Mouse (Mus musculus) embryonic facial prominence, embryonic 13.5 days (tissue): ENCODE measurements around the gene Nos1ap. TPM values are rescaled to one million over a fixed set of nuclear protein-coding genes. Genes with fewer than 3 reads are reported as not detected.

Experiments used
- ATAC-seq: fragments of 200-750 bp; cut with Nextera tagmentation; 2 replicates; pipeline ENCODE4 v1.8.0; 2017; ENCODE audit warnings: low read depth; ENCODE audit not compliant: insufficient number of reproducible peaks, insufficient read depth, low FRiP score, low TSS enrichment
- H3K27ac ChIP-seq: fragments of 300-500 bp; sonication (generic); 2 replicates; pipeline ENCODE4 v1.5.1; 2015; ENCODE audit warnings: moderate library complexity, mild to moderate bottlenecking, inconsistent platforms
- H3K27me3 ChIP-seq: fragments of 300-500 bp; sonication (generic); 2 replicates; pipeline ENCODE4 v1.6.1; 2015; ENCODE audit warnings: mild to moderate bottlenecking, inconsistent platforms
- H3K36me3 ChIP-seq: fragments of 300-500 bp; sonication (generic); 2 replicates; pipeline ENCODE4 v1.6.1; 2015; ENCODE audit warnings: mild to moderate bottlenecking, inconsistent platforms
- H3K4me1 ChIP-seq: fragments of 300-500 bp; sonication (generic); 2 replicates; pipeline ENCODE4 v1.6.1; 2015; ENCODE audit warnings: inconsistent platforms
- H3K4me2 ChIP-seq: fragments of 300-500 bp; sonication (generic); 2 replicates; pipeline ENCODE4 v1.6.1; 2015; ENCODE audit warnings: moderate library complexity, mild to moderate bottlenecking, inconsistent platforms
- H3K4me3 ChIP-seq: fragments of 300-500 bp; sonication (generic); 2 replicates; pipeline ENCODE4 v1.5.1; 2015; ENCODE audit warnings: mild to moderate bottlenecking, inconsistent platforms
- H3K9ac ChIP-seq: fragments of 300-500 bp; sonication (generic); 2 replicates; pipeline ENCODE4 v1.6.1; 2015; ENCODE audit warnings: mild to moderate bottlenecking, inconsistent platforms
- H3K9me3 ChIP-seq: fragments of 300-500 bp; sonication (generic); 2 replicates; pipeline ENCODE4 v1.6.1; 2016; ENCODE audit warnings: inconsistent platforms
- WGBS: fragments of 180-500 bp; shearing (Covaris S2); methylation state at CpG from one replicate; pipeline ENCODE4 v1.1.7; 2015; ENCODE audit warnings: mixed read lengths; 5-methylcytosine and 5-hydroxymethylcytosine counted together
- polyA plus RNA-seq: library from polyadenylated mRNA; unstranded; fragments of >200 nt; fragmentation: Nextera tagmentation; extraction: Ambion mirVana; gene quantifications from 2 replicates; pipeline ENCODE4 v1.2.1, GENCODE M21; 2015

Gene Nos1ap
- polyA plus RNA-seq, 1 experiment from 2014 or later = 6.2 TPM

DNA sequence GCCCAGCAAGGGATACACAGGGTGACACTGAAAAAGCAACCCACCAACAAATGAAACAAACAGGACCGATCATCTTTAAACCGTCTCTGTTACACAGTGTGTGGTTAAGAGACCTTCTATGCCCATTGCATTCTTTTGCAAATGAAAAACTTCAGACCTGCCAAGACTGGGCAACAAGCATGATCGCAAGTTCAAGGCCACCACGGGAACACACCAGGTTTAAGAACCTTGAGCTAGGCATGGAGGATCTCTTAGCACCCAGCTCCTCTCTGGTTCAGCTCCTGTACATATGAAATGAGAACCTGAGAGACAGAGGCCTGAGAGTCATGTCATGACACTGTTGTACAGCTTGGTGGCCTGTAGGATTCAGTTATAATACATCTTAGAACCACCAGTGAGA is 190.8 kb downstream of the Nos1ap start:
- H3K27ac ChIP-seq = no peak overlapping the region
- no peaks in the 10 kb centered on the region for H3K36me3 ChIP-seq
- no peaks in the 10 kb centered on the region for H3K9me3 ChIP-seq
- ATAC-seq = no peak
- no peak overlapping the region for H3K4me3 ChIP-seq
- no peaks in the 10 kb centered on the region for H3K27me3 ChIP-seq
- no peak overlapping the region for H3K9ac ChIP-seq
- H3K4me2 ChIP-seq = no peak overlapping the region
- no peaks in the 10 kb centered on the region for H3K4me1 ChIP-seq
- 92% methylated on average over 4 of the region's 4 CpGs for WGBS

DNA sequence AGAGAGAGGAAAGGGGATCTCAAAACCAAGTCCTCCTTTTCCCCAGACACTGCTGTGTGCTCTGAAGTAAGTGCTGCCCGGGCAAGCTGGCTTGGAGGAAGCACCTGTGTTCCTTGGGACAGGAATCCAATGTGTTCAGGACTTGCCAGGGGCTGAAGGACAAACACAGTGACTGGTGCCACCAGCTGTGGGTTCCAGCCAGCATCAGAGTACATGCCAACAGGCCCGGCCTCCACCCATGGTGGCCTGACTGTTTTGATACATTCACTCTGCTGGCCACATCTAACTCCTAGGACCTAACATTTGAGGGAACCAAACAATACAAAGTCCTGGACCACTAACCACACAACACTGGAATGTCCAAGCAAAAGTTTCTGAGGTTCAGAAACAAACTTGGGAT is 194.6 kb downstream of the Nos1ap start:
- H3K9me3 ChIP-seq = no peaks in the 10 kb centered on the region
- H3K4me3 ChIP-seq = no peak overlapping the region
- no peaks in the 10 kb centered on the region for H3K36me3 ChIP-seq
- H3K27ac ChIP-seq = no peak overlapping the region
- H3K4me1 ChIP-seq = peaks cover 4% of the 10 kb centered on the region; the same call in 1 of the 2 replicates
- H3K4me2 ChIP-seq = no peak overlapping the region
- H3K27me3 ChIP-seq = no peaks in the 10 kb centered on the region
- ATAC-seq = no peak
- H3K9ac ChIP-seq = no peak overlapping the region
- 73% methylated on average over 2 of the region's 2 CpGs for WGBS

DNA sequence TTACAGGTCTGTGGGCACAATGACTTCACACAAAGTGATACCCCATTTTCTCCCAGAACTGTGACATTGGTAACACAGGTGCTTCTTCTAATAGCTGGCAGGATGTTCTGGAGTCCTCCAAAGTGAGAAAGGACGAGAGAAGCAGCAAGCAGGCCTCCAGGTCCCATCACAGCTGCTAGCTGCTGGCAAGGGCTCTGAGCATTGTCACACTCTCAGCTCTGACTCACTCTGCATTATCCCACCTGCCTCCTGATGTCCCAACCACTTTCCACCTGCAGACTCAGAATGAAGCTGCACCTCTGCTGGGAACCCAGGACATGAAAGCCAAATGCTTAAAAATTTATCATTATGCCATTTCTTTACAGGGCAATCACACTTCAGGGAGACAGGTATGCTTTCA is 195.0 kb downstream of the Nos1ap start:
- no peak overlapping the region for H3K4me2 ChIP-seq
- WGBS = 44% methylated on average over 1 of the region's 1 CpGs
- H3K4me1 ChIP-seq = peaks cover 4% of the 10 kb centered on the region; the same call in 1 of the 2 replicates
- no peaks in the 10 kb centered on the region for H3K27me3 ChIP-seq
- no peak overlapping the region for H3K4me3 ChIP-seq
- no peak for ATAC-seq
- H3K27ac ChIP-seq = no peak overlapping the region
- H3K36me3 ChIP-seq = no peaks in the 10 kb centered on the region
- H3K9ac ChIP-seq = no peak overlapping the region
- H3K9me3 ChIP-seq = no peaks in the 10 kb centered on the region

DNA sequence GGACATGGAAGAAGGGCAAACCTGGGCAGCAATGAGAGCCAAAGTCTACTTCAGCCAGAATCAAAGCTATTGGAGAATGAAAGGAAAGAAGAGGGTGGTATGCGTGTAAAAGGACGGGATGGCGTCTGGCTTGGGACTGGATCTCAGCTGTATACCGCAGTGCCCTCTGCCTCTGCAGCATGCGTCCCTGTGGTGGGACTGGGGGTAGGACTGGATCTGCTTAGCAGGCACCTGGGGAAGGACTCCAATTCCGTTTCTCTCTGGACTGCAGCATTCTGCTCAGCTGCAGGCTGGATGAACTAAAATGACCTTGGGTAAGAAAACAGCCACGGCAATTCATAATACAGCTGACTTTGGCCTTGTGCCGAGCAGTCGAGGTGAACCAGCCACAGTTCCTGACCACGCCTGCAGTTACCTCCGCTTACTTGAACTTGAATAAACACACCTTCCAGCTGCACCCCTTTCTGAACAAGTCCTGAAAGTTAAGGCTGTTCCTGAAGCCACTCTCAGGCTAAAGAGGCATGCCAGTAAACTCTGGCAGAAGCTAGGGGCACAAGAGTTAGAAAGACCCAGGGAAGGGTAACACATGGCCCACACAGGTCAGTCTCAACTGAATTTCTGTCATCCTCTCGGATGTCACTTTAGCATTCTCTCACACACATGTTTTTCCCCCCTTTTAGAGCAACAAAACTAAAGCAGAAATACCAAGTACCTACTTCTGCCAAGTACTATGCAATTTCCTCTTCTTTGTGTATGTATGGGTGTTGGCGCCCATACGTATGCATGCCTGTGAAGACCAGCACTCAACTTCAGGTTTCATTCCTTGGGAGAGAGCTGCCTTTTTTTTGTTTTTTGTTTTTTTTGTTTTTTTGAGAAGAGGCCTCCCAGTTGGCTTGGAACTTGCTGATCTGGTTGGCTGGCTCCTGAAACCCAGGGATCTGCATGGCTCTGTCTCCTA is 196.6 kb downstream of the Nos1ap start:
- Histone ChIP-seq H3K27me3 (no peaks in the 10 kb centered on the region), H3K36me3 (no peaks in the 10 kb centered on the region), H3K4me3 (no peak overlapping the region), H3K4me1 (peaks cover 4% of the 10 kb centered on the region; the same call in 1 of the 2 replicates), H3K4me2 (no peak overlapping the region), H3K27ac (no peak overlapping the region), H3K9ac (no peak overlapping the region), H3K9me3 (no peaks in the 10 kb centered on the region)
- 82% methylated on average over 14 of the region's 14 CpGs for WGBS
- ATAC-seq = peak; percentile 20; the same call in 1 of the 2 replicates

DNA sequence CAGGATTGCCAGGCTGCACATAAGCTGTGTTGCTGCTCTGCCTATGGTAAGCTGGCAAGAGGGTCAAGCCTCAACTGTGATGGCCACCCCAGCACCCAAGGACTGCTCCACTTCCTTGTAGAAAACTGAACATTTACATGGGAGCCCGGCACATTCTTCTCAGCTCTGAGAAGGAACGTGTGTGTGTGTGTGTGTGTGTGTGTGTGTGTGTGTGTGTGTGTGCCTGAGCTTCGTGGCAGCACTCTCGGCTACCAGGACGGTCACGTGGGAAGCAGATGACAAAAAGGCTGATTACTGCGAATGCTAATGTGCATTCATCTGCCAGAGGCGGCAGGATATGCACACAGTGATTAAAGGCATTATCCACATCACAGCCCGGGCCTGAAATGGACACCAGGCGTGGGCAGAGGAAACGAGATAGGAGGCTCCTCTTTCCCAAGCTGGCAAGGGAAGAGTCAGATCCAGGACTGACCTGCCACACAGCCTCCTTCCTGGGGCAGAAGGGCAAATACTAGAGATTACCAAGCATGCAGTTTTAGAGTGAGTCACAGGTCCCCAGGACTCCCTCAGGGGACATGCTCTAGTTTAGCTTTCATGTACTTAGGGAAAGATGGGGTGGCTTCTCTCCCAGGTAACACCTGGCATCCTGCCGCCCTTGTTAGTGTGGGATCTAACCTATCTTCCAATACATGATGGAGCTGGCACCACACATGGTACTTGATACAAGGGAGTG is 202.3 kb downstream of the Nos1ap start:
- Histone ChIP-seq H3K36me3 (no peaks in the 10 kb centered on the region), H3K4me3 (no peak overlapping the region), H3K9ac (no peak overlapping the region), H3K9me3 (no peaks in the 10 kb centered on the region), H3K27me3 (no peaks in the 10 kb centered on the region), H3K27ac (no peak overlapping the region), H3K4me2 (no peak overlapping the region), H3K4me1 (peaks cover 4% of the 10 kb centered on the region; the same call in 1 of the 2 replicates)
- WGBS = 47% methylated on average over 12 of the region's 12 CpGs
- no peak for ATAC-seq

DNA sequence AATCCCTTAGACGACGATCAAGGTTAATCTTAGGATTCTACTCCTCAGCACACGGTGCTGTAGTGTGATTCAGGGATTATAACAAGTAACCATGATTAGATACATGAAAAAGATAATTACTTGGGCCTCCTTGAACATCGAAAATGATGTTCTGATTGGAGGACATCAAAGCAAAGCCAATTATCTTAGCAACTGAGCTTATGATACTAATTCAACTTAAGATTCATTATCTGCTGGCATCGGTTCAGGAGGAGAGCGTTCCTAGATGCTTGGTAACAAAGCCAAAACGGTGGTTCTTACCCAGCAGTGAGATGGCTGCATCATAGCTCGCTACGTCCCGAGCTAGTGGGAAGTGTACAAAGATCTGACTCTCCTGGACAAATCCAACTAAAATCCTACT is 204.2 kb downstream of the Nos1ap start:
- Histone ChIP-seq H3K27ac (no peak overlapping the region), H3K9ac (no peak overlapping the region), H3K4me3 (no peak overlapping the region), H3K36me3 (no peaks in the 10 kb centered on the region), H3K4me1 (peaks cover 6% of the 10 kb centered on the region; the same call in 1 of the 2 replicates), H3K27me3 (no peaks in the 10 kb centered on the region), H3K4me2 (no peak overlapping the region), H3K9me3 (no peaks in the 10 kb centered on the region)
- no peak for ATAC-seq
- 79% methylated on average over 10 of the region's 10 CpGs for WGBS

DNA sequence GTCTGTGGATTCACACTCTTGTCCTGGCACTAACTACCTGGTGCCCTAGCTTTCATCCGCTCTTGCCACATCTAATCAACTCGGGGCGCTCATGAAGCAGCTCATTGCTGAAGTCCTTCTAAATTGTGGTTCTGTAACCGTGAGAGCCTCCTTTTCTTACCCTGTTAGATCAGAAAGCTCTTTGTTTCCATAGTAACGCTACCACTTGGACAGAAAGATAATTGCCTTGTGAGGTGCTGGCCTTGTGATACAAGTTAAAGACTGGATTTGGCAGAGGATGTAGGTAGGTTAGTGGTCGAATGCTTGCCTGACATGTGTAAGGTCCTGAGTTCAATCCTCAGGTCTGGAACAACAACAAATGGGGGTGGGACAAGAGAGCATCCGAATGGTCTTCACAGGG is 206.1 kb downstream of the Nos1ap start:
- WGBS = 83% methylated on average over 7 of the region's 7 CpGs
- H3K9me3 ChIP-seq = no peaks in the 10 kb centered on the region
- H3K4me2 ChIP-seq = no peak overlapping the region
- H3K27ac ChIP-seq = no peak overlapping the region
- H3K27me3 ChIP-seq = no peaks in the 10 kb centered on the region
- H3K4me3 ChIP-seq = no peak overlapping the region
- ATAC-seq = no peak
- H3K4me1 ChIP-seq = peaks cover 6% of the 10 kb centered on the region
- no peak overlapping the region for H3K9ac ChIP-seq
- no peaks in the 10 kb centered on the region for H3K36me3 ChIP-seq

DNA sequence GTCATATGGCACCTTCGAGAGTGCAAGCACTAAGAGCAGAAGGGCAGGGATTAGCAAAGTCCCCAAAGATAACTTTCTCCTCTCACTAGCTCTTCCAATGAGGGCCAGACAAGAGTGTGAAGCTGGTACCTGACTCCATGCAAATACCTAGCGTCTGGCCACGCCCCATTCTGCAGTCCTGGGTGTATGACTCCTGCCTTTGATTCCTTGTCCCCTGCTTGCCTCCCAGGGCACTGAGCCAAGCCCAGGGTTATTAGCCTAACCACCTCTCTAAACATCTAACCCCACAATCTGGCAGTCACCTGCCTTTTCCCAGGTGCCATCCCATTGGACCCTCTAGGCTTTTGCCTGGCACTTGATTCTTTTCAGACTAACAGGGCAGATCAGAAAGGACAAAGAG is 208.2 kb downstream of the Nos1ap start:
- H3K4me3 ChIP-seq = no peak overlapping the region
- no peaks in the 10 kb centered on the region for H3K27me3 ChIP-seq
- 20% methylated on average over 3 of the region's 3 CpGs for WGBS
- no peak overlapping the region for H3K4me2 ChIP-seq
- peak; percentile 66; the same call in 1 of the 2 replicates for ATAC-seq
- H3K9me3 ChIP-seq = no peaks in the 10 kb centered on the region
- H3K4me1 ChIP-seq = peaks cover 2% of the 10 kb centered on the region; the same call in 1 of the 2 replicates
- no peak overlapping the region for H3K9ac ChIP-seq
- H3K27ac ChIP-seq = no peak overlapping the region
- no peaks in the 10 kb centered on the region for H3K36me3 ChIP-seq

DNA sequence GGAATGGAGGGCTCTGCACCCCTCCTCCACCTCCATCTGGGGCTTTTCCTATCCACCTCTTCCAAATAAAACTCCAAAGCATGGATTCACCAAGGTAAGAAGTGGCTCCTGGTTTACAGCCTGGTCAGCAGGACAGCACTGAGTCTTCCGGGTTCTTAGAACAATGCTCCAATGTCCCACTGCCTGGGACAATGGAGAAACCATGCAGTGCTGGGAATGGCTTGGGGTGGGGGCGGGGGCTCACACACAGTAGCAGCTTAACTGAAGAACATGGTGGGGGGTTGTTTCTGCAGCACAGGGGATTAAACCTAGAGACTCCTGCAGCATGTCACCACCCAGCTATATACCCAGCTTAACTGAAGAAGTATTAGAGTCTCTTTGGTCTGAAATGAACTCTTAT is 209.2 kb downstream of the Nos1ap start:
- Histone ChIP-seq H3K4me3 (no peak overlapping the region), H3K27me3 (no peaks in the 10 kb centered on the region), H3K4me1 (peaks cover 2% of the 10 kb centered on the region; the same call in 1 of the 2 replicates), H3K36me3 (no peaks in the 10 kb centered on the region), H3K9ac (no peak overlapping the region), H3K4me2 (no peak overlapping the region), H3K27ac (no peak overlapping the region), H3K9me3 (no peaks in the 10 kb centered on the region)
- no peak for ATAC-seq
- WGBS = 15% methylated on average over 2 of the region's 2 CpGs

DNA sequence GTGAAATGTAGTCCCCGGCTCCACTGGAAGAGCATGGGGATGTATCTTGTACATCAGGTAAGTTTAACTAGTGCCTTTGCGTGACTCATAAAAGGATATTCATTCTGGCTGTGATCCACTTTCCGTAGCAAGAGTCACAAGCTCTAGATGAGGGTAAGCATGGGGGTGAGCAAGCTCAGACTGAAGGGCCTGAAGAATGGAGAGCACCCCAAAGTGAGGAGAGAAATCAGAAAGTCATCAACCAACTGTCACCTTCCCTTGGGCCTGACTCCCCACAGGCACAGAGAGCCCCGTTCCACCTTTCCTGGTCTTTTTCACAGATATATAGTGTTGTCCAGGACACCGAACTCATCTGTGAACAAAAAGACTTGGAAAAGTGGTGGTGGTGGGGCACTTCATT is 213.9 kb downstream of the Nos1ap start:
- WGBS = 93% methylated on average over 5 of the region's 5 CpGs

DNA sequence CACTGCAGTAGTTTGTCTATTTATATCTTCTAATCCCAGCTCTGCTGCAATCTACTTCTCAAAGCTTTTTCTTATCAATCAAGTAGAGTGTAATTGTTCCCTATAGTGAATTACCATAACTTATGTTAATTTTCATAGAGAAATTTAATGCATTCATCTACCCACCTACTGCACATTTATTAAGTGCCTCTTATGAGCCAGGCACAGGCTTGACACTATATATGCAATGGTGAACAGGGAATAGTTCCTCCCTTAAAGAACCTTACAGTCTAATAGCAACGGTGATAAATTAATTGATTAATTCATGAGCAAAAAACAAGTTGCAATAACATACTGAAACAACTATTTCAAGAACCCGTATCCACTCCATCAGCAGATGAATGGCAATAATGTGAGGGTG is 215.9 kb downstream of the Nos1ap start:
- no peak for ATAC-seq
- Histone ChIP-seq H3K4me1 (no peaks in the 10 kb centered on the region), H3K4me2 (no peak overlapping the region), H3K27me3 (no peaks in the 10 kb centered on the region), H3K27ac (no peak overlapping the region), H3K4me3 (no peak overlapping the region), H3K36me3 (no peaks in the 10 kb centered on the region), H3K9me3 (no peaks in the 10 kb centered on the region), H3K9ac (no peak overlapping the region)
- WGBS = 85% methylated on average over 2 of the region's 2 CpGs

More for the DNA sequence above, 213.9 kb downstream of the Nos1ap start:
- Histone ChIP-seq H3K4me3 (no peak overlapping the region), H3K27me3 (no peaks in the 10 kb centered on the region), H3K9me3 (no peaks in the 10 kb centered on the region), H3K4me1 (no peaks in the 10 kb centered on the region; the same call in 1 of the 2 replicates), H3K27ac (no peak overlapping the region), H3K9ac (no peak overlapping the region), H3K4me2 (no peak overlapping the region), H3K36me3 (no peaks in the 10 kb centered on the region)
- no peak for ATAC-seq
